Mouse (Mus musculus): Measurements from ENCODE around the gene Ttk.

- TF ChIP-seq GATA1 (IDR thresholded peaks at IDR 0.05; ENCODE audit: borderline replicate concordance, low read length) (no peak), FLI1 (IDR thresholded peaks at IDR 0.05; ENCODE audit: low read length) (no peak)
These were observed 18.0 kb downstream of the Ttk start for GRCm38 (mm10) chr9:83852464-83852863.
